Mouse (Mus musculus): ENCODE data around the gene Shc1.

Shc1 gene

DNA sequence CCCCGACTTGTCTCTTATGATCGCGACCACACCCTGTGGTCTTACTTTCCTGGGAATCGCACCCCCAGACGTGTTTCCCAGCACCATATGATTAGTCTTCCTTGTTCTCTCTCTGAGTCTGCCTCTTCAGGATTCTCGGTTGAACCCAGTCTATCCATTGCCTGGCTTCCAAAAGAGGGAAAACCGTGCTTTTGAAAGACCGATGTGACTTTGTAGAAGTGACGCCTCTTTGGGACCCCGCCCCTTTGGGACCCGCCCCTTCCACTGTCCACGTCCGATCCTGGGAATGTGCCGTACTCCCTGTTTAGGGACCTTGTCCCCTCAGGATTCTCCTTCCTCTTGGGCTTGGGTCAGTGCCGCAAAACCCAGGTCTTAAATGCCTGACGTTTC, 613 bp downstream of the Shc1 start:
- in situ Hi-C loops (cut with MboI, MseI), result no loop called here

DNA sequence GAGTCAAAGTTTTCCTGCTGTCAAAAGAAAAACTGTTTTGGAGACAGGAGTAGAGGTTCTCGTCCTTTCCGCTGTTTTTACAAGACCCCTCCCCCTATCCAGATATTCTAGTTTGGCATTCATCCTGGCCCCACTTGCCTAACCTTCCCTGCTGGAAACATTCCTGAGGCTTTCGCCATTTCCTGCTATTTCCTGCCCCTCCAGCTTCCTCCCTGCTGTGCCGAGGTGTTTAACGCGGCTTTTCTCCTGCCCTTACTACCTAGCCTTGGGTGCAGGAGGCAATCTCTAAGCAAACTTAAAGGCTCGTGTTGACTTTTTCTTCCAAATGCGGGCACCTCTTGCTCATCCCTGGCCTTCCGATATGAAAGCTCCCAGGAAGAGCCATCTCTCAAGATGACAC, 1.3 kb downstream of the Shc1 start:
- in situ Hi-C loops (cut with MboI, MseI), result no loop called here

DNA sequence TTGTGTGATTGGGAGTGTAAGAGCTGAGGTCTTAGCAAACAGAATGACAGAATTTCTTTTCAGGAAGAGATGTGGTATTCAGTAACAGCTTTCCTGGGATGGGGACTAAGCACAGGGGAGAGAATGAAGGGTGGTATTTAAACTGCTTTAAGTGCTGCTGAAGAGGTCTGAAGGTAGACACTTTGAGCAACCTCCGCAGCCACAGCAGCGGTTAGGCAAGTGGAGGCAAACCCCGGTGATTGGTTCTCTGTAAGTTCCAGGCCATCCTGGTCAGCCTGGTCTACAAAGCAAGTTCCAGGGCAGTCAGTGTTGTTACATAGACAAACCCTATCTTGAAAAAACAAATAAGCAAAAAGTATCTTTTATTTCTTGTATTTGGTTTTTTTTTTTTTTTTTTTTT, 1.7 kb downstream of the Shc1 start:
- in situ Hi-C loops (cut with MboI, MseI), result no loop called here

DNA sequence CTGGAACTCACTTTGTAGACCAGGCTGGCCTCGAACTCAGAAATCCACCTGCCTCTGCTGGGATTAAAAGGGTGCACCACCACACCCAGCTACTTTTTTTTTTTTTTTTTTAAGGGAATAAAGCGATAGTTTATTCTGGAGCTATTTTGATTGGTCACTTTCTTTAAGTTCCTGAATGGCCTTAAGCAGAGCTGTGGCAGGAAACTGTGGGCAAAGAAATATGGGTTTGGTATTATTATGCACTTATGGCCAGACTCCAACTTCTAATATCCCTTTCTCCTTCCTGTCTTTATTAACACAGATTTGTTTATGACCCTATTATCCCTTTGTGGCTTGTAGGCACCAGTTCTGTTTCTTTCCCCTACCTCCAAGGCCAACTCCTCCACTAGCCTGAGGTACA, 2.2 kb downstream of the Shc1 start:
- in situ Hi-C loops (cut with MboI, MseI), result no loop called here

DNA sequence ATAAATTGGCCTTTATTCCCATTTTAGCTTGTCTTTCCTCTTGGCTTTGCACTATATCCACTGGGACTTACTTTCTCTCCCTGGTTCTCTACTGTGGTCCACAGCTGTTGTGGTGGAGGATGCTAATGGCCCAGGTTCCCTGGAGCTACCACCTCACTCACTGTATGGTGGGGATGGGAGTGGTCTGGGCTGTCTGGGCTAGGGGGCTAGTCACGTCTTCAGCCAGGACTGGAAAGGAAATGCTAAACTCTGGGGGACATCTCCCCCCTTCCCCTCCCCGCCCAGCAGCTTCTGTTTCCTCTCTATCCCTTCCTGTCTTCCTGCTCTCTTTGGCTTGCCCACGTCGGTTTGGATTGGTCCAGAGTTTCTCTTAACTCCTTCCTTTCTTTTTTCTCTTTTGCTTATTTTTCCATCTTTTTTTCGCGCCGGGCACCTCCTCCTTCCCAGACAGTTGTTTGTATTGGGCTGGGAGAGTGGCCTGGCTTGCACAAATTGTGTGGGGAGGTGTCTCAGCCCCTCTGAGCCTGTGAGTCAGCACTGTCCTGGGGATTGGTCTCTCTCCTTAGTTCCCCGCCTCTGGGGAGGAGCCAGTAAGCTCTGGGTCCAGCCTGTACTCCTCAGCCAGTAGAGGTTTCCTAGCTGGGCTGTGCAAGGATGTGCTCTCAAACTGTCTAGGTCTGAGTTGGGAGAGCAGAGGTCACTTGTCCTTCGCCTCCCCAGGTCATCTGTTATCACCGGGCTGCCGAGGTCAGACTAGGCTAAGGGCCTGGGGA, 2.9 kb downstream of the Shc1 start:
- in situ Hi-C loops (cut with MboI, MseI), result no loop called here

DNA sequence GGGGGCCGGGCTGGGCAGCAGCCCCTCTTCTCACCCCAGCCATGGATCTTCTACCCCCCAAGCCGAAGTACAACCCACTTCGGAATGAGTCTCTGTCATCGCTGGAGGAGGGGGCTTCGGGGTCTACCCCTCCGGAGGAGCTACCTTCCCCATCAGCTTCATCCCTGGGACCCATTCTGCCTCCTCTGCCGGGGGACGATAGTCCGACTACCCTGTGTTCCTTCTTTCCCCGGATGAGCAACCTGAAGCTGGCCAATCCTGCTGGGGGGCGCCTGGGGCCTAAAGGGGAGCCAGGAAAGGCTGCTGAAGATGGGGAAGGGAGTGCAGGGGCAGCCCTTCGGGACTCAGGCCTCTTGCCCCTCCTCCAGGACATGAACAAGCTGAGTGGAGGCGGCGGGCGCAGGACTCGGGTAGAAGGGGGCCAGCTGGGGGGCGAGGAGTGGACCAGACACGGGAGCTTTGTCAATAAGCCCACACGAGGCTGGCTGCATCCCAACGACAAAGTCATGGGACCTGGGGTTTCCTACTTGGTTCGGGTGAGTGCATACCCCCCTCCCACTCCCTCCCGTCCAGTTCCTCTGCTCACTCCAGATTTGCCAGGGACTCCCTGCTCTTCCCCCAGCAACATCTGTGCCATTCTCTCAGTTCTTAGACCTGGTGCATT, 3.7 kb downstream of the Shc1 start:
- in situ Hi-C loops (cut with MboI, MseI), result no loop called here

DNA sequence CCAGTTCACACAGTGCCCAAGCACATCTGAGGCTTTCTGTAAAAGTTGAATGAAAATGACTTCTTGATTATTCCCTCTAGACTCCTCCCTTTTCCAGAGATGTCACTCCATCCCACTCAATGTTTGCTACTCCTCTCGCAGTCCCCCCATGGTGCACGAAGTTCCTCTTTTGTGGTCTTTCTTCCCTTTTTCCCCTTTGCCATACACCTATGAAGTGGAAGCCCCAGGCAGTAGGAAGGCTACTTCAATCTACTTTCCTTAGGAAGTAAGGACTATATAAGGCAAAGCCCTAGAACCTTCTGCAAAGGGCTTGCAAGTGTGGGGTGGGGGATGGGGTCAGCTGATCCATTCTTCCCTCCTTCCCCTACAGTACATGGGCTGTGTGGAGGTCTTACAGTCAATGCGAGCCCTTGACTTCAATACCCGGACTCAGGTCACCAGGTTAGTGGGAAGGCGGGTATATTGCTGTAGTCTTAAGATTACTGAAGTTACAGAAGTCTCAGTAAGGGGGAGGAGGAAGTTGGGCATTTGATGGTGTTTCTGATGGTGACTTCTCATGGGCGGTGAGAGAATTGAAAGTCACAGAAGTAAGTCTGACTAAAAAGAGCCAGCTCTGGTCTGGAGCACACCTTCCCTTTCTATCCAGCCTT, 4.4 kb downstream of the Shc1 start:
- in situ Hi-C loops (cut with MboI, MseI), result no loop called here

DNA sequence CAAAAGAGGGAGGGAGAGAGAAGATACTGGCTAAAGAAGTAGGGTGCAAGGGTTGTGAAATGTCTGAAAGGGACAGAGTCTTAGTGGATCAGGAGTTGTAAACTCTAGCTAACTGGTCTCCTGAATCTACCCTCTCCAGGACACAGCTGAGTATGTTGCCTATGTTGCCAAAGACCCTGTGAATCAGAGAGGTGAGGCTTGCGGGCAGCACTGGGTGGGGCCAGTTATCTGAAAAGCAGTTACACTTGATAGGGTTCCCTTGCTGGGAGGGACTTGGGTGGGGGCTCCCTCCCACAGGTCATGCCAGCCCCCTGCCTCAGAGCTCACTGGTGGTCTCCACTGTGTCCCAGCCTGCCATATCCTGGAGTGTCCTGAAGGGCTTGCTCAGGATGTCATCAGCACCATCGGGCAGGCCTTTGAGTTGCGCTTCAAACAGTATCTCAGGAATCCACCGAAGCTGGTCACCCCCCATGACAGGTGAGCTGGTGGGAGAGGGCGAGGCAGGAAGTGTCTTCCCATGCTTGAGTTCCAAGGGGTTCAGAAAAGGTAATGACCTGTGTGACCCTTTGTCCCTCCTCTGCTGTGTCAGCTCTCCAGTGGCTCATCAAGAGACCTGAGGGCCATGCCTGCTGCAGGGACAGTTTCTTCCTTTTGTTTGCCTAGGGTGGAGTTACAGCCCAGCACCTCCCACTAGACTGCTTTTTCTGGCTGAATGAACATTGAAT, 6.3 kb downstream of the Shc1 start:
- in situ Hi-C loops (cut with MboI, MseI), result loop anchor here in 1 of 2 experiments (25.0 kb wide), 1 partner anchor 1462 kb away; the partner anchor contains the start of gene Nes

DNA sequence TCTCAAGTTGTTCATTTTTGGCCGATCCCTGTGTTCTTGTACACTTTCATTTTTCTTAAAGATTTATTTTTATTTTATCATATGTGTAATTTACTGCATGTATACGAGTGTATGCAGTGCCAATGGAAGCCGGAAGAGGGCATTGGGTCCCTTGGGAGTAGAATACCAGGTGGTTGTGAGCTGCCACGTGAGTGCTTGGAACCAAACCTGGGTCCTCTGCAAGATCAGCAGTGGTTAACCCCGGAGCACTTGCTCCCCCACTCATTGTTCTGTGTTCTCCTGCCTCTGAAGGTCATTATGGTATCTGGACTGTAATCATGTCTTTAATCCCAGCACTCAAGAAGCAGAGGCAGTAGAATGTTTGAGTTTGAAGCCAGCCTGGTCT, 6.9 kb downstream of the Shc1 start:
- in situ Hi-C loops (cut with MboI, MseI), result loop anchor here in 1 of 2 experiments (25.0 kb wide), 1 partner anchor 1463 kb away; the partner anchor contains the start of gene Nes

DNA sequence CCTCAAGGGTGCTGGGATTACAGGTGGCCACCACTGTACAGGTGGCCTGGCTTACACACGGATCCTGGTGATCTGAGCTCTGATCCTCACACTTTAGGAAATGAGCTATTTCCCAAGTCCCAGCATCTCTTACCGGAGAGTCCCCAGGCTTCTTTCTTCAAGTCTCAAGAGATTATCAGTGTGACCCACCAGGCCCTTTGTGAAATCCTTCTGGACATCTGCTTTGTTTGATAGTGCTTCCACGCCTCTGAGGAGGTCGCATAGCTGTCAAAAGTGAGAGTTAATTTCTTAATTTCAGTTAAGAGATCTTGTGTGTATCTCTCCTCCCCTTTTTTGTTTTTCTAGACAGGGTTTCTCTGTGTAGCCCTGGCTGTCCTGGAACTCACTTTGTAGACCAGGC, 7.6 kb downstream of the Shc1 start:
- in situ Hi-C loops (cut with MboI, MseI), result loop anchor here in 1 of 2 experiments (25.0 kb wide), 1 partner anchor 1464 kb away; the partner anchor contains the start of gene Nes

DNA sequence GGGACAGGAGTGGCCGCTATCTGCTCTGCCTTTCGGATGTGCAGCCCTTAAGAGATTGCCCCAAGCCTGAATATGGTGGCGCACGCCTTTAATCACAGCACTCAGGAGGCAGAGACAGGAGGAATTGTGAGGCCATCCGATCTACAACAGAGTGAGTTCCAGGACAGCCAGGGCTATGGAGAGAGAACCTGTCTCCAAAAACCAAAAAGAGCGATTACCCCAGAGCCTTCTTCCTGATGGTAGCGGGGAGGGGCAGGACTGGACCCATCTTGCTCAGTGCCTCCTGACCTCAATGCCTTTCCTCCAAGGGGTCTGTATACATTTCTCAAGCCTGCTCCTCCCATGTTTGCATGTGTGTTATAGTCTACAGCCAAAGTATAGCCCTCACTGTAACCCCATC, 10.8 kb downstream of the Shc1 start:
- in situ Hi-C loops (cut with MboI, MseI), result loop anchor here in 1 of 2 experiments (25.0 kb wide), 1 partner anchor 1467 kb away; the partner anchor contains the start of gene Nes

DNA sequence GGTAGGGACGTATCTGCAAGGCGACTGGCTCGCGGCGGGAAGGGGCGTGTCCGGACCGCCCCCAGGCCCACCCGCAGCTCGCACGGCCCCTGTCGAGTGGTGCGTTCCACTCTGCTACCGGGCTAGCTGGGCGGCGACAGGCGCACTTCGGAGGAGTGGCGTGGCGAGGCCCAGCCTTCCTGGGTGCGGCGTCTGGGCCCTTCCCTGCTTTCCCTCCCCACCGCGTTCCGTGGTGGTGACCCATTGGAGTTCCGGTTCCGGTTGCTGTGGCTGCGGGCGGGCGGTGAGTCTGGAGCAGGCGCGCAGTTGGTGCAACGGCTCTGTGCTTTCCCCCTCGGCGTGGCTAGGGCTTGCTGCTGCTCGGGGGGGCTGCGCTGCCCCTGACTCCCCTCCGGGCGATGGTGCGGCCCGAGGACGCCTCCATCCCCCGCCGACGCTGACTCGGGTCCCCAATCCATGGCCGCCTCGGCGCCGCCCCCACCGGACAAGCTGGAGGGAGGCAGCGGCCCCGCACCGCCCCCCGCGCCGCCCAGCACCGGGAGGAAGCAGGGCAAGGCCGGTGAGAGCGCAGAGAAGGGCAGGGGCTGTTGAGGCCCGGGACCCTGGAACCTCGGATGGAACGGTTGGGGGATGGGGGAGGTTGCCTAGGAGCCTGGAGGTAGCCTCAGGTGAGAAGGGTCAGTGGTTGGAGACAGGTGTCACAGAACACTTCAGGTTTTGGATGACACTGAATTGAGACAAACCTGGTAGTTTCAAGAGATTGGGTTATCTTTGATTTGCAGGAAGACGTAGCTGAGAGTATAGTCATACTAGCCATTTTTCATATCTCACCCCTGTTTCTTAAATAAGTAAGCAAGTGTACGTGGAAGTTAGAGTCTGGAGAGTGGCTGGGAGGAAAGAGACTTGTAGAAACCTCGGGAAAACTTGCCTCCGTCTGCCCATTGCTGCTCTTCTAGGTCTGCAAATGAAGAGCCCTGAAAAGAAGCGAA, 12.2 kb downstream of the Shc1 start, which contains the start of gene Pygo2:
Gene Pygo2 (plus strand): TSS at position 44 of the 989 bp plus-strand sequence.
- in situ Hi-C loops (cut with MboI, MseI), result loop anchor here in 1 of 2 experiments (25.0 kb wide), 1 partner anchor 1468 kb away; the partner anchor contains the start of gene Nes

DNA sequence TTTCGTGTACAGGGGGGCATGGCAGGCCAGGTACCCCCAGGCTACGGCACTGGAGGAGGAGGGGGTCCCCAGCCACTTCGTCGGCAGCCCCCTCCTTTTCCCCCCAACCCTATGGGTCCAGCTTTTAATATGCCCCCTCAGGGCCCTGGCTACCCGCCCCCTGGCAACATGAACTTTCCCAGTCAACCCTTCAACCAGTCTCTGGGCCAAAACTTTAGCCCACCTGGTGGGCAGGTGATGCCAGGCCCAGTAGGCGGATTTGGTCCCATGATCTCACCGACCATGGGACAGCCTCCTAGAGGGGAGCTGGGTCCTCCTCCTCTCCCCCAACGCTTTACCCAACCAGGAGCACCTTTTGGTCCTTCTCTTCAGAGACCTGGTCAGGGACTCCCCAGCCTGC, 14.4 kb downstream of the Shc1 start:
- in situ Hi-C loops (cut with MboI, MseI), result loop anchor here in 1 of 2 experiments (25.0 kb wide), 1 partner anchor 1470 kb away; the partner anchor contains the start of gene Nes

DNA sequence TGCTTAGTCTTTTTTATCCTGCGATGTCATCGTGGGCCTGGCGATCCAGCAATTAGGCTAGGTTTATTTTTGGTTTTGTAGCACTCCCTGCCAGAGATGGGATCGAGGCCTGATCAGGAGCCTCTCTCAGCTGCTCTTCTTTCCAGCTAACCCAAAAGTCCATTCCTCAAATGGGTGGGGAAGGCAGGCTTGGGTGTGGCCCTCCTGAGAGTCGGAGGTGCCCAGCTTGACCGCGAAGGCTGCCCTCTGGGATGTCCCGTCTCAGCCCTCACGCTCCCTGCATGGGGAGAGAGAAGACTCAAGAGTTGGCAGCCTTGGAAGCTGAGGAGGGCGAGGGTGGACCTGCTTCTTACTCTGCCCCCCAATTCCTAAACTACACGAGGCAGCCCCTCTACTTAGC, 16.3 kb downstream of the Shc1 start:
- in situ Hi-C loops (cut with MboI, MseI), result loop anchor here in 1 of 2 experiments (25.0 kb wide), 1 partner anchor 1472 kb away; the partner anchor contains the start of gene Nes

DNA sequence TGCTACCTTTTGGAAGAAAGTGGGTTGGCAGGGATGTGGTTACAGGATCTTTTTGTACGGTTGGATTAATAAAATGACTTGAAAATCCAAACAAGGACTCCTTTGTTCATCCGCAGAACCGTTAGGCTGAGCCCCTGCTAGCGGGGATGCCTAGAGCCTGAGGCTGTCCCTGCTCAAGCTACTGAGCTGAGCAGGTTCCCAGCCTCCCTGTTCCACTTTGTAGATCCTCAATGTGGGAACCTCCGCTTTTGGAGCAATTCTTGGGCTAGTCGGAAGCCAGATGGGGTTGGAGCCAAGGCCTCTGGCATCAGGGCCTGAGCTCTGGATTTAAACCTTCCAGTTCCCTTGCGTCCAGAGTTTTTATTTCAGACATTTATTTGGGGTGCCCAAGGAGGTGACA, 16.8 kb downstream of the Shc1 start:
- in situ Hi-C loops (cut with MboI, MseI), result loop anchor here in 1 of 2 experiments (25.0 kb wide), 1 partner anchor 1473 kb away; the partner anchor contains the start of gene Nes

DNA sequence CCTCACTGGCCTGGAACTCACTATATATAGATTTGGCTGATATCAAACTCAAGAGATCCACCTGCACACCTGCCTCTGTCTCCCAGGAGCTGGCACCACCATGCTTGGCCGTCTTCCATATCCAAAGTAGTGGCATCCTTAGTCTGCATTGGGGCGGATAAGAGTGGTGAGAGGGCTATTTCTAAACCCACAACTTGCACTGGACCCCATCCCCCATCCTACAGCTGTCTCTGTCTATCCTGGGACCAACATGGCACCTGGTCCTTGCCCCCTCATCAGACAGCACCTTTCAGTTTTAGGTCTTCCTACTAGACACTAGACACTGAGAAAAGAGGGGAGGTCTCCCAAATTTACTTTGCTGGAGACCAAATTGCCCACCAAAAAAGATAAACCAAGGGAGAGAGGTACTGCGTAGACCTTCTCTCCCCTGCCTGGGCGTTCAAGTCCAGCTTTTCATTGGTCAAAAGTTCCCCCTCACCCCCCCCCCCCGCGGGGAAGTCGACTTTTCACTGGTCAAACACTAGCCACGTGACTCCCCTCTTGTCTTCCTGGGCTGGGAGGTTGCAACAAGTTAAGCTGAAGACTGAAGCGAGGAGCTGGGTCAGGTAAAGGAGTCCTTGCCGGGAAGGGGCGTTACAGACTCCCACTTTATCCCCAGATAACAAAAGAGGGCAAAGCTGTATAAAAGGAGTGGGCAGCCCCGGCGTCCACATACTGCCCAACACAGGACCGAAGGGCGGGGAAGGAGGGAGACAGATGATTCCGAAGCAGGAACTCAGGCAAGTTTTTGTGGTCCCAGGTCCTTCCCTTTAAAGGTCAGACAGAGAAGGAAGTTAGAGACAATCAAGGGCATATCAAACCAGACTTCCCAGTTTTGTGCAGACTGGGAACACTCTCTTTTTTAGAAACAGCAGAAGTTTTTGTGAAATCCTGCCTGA, 18.2 kb downstream of the Shc1 start, which contains the start of gene Pbxip1:
Gene Pbxip1 (plus strand): TSS at position 531 of the 938 bp plus-strand sequence.
- in situ Hi-C loops (cut with MboI, MseI), result loop anchor here in 1 of 2 experiments (25.0 kb wide), 1 partner anchor 1474 kb away; the partner anchor contains the start of gene Nes

DNA sequence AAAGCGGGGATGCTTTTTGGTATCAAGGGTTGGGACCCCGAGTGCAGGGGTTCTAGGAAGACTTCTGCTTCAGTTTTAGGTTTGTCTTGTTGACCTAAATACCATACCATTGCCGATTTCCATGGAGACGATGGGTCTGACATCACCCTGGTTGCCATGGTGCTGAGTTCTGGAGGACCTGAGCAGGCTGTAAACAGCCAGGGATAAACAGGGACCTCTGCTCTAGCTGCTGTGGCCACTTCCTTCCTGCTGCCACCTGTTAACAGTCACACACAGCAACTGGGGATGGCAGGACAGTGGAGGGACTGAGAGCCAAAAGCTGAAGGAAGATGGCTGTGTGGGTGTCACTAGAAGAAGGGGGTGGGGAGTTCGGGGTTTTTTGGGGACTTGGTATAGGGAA, 19.0 kb downstream of the Shc1 start:
- in situ Hi-C loops (cut with MboI, MseI), result loop anchor here in 1 of 2 experiments (25.0 kb wide), 1 partner anchor 1475 kb away; the partner anchor contains the start of gene Nes

DNA sequence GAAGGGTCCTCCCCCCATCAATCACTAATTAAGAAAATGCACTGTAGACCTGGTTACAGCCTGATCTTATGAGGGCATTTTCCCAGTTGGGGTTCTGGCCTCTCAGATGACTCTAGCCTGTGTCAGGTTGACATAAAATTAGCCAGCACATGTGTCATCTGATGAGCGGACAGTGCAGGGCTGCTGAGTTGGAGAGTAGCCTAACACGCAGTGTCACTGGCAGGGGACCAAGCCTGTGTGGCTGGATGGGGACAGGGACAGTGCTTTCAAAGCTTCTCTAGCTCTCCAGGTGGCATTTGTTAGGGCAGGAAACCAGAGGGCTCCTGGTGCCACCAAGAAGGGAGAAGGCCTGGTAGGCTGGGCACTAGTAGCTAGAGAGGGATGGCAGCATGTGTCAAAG, 22.4 kb downstream of the Shc1 start:
- in situ Hi-C loops (cut with MboI, MseI), result loop anchor here in 1 of 2 experiments (25.0 kb wide), 1 partner anchor 1478 kb away; the partner anchor contains the start of gene Nes
